Mouse (Mus musculus) forebrain, embryonic 10.5 days (tissue): ENCODE measurements at regions not wholly inside any gene's neighbourhood (a gene's known extent, or its start where the extent isn't known, plus 50 kb on each side); places are given as distances from the start of the nearest gene placed in this dataset.

ENCODE experiments used
- DNase-seq: peaks from one replicate; pipeline ENCODE4 v3.0.0-alpha.2; 2017; ENCODE audit warnings: low spot score; ENCODE audit errors: extremely low spot score
- H3K27ac ChIP-seq: fragments of 300-500 bp; sonication (generic); 2 replicates; pipeline ENCODE4 v1.5.1; 2016; ENCODE audit warnings: mild to moderate bottlenecking
- H3K27me3 ChIP-seq: fragments of 300-500 bp; sonication (generic); 2 replicates; pipeline ENCODE4 v1.6.1; 2016; ENCODE audit warnings: mild to moderate bottlenecking; ENCODE audit not compliant: poor library complexity, severe bottlenecking
- H3K36me3 ChIP-seq: fragments of 300-500 bp; sonication (generic); replicated peaks from 2 replicates; pipeline ENCODE4 v1.6.1; 2016; ENCODE audit warnings: mild to moderate bottlenecking, moderate library complexity
- H3K4me1 ChIP-seq: fragments of 300-500 bp; sonication (generic); 2 replicates; pipeline ENCODE4 v1.6.1; 2016
- H3K4me3 ChIP-seq: fragments of 300-500 bp; sonication (generic); 2 replicates; pipeline ENCODE4 v1.5.1; 2016; ENCODE audit warnings: mild to moderate bottlenecking, moderate library complexity
- H3K9me3 ChIP-seq: fragments of 300-500 bp; sonication (generic); 2 replicates; pipeline ENCODE4 v1.6.1; 2016; ENCODE audit warnings: mild to moderate bottlenecking, moderate library complexity
- WGBS: fragments of 180-500 bp; shearing (Covaris S2); methylation state at CpG from one replicate; pipeline ENCODE4 v1.1.7; 2016; 5-methylcytosine and 5-hydroxymethylcytosine counted together

DNA sequence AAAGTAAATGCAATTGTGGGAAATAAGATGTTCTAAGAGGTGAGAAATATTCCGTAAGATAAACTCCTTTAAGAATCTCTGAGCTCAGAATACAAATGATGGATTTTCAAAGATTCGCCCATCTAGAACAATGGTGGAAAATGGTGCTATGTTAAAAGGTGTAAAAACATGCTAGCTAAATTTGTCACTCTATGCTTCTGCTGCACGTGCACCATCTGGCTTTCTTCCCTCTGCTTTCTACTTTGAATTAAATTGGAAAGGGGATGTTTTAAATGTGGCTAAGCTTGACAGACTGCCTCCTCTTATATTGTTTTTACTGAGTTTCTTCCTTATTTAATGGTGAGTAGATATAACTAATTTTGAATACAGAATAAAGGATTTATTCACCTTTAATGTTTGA, 887.7 kb upstream of the Map3k7 start:
- no peaks in the 10 kb centered on the region for H3K27me3 ChIP-seq
- WGBS, result 90% methylated on average over 3 of the region's 3 CpGs
- no peak for DNase-seq
- H3K4me1 ChIP-seq, result no peaks in the 10 kb centered on the region
- H3K36me3 ChIP-seq, result no peaks in the 10 kb centered on the region
- H3K27ac ChIP-seq, result no peak overlapping the region
- H3K9me3 ChIP-seq, result no peaks in the 10 kb centered on the region
- H3K4me3 ChIP-seq, result no peak overlapping the region

GRCm38 (mm10) chr4:31121586-31121985, 842.3 kb upstream of the Map3k7 start:
- Histone ChIP-seq H3K4me3 (no peak overlapping the region), H3K9me3 (no peaks in the 10 kb centered on the region), H3K27me3 (no peaks in the 10 kb centered on the region), H3K27ac (no peak overlapping the region), H3K4me1 (peaks cover 4% of the 10 kb centered on the region; the same call in 1 of the 2 replicates), H3K36me3 (no peaks in the 10 kb centered on the region)
- no peak for DNase-seq
- WGBS, result 67% methylated on average over 8 of the region's 8 CpGs

- H3K36me3 ChIP-seq, result no peaks in the 10 kb centered on the region
- H3K27ac ChIP-seq, result no peak overlapping the region
- WGBS, result 78% methylated on average over 1 of the region's 1 CpGs
These were observed 820.7 kb upstream of the Map3k7 start for GRCm38 (mm10) chr4:31143166-31143565.

GRCm38 (mm10) chr4:31167431-31167830, 796.5 kb upstream of the Map3k7 start:
- no peaks in the 10 kb centered on the region for H3K27me3 ChIP-seq
- no peaks in the 10 kb centered on the region for H3K9me3 ChIP-seq
- no peak overlapping the region for H3K27ac ChIP-seq
- H3K4me3 ChIP-seq, result no peak overlapping the region
- WGBS, result 69% methylated on average over 4 of the region's 4 CpGs
- peaks cover 8% of the 10 kb centered on the region for H3K4me1 ChIP-seq
- no peaks in the 10 kb centered on the region for H3K36me3 ChIP-seq
- DNase-seq, result no peak

More at GRCm38 (mm10) chr4:31143166-31143565, 820.7 kb upstream of the Map3k7 start:
- Histone ChIP-seq H3K4me1 (no peaks in the 10 kb centered on the region), H3K4me3 (no peak overlapping the region), H3K27me3 (no peaks in the 10 kb centered on the region), H3K9me3 (no peaks in the 10 kb centered on the region)
- DNase-seq, result no peak

DNA sequence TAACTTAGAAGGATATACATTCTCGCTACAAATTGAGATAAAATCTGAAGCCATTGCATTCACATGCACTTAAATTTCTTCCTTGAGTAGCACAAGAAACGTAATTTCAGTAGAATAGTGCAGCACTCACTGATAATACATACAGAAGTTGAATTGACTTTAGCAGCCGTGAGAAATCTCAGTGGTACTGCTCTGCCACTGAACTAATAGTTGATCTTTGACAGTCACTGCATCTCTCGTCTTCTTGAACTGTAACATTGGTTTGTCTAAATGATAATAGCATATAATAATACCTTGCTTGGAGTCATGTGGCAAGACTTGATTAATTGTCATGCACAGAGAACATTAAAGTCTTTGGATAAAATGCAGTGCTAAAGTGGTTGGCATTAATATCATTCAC, 795.5 kb upstream of the Map3k7 start:
- 89% methylated on average over 4 of the region's 4 CpGs for WGBS
- Histone ChIP-seq H3K9me3 (no peaks in the 10 kb centered on the region), H3K4me1 (peaks cover 8% of the 10 kb centered on the region), H3K27ac (no peak overlapping the region), H3K4me3 (no peak overlapping the region), H3K36me3 (no peaks in the 10 kb centered on the region), H3K27me3 (no peaks in the 10 kb centered on the region)
- DNase-seq, result no peak

- H3K9me3 ChIP-seq, result no peaks in the 10 kb centered on the region
- H3K27me3 ChIP-seq, result no peaks in the 10 kb centered on the region
- H3K4me3 ChIP-seq, result no peak overlapping the region
- WGBS, result 93% methylated on average over 3 of the region's 3 CpGs
- H3K36me3 ChIP-seq, result no peaks in the 10 kb centered on the region
- no peak overlapping the region for H3K27ac ChIP-seq
- DNase-seq, result no peak
- H3K4me1 ChIP-seq, result peaks cover 8% of the 10 kb centered on the region
These were observed 792.7 kb upstream of the Map3k7 start for GRCm38 (mm10) chr4:31171190-31171589.

GRCm38 (mm10) chr4:31197852-31198251, 766.0 kb upstream of the Map3k7 start:
- no peak overlapping the region for H3K4me3 ChIP-seq
- H3K9me3 ChIP-seq, result no peaks in the 10 kb centered on the region
- no peak for DNase-seq
- H3K4me1 ChIP-seq, result no peaks in the 10 kb centered on the region
- H3K27ac ChIP-seq, result no peak overlapping the region
- H3K36me3 ChIP-seq, result no peaks in the 10 kb centered on the region
- H3K27me3 ChIP-seq, result no peaks in the 10 kb centered on the region

DNA sequence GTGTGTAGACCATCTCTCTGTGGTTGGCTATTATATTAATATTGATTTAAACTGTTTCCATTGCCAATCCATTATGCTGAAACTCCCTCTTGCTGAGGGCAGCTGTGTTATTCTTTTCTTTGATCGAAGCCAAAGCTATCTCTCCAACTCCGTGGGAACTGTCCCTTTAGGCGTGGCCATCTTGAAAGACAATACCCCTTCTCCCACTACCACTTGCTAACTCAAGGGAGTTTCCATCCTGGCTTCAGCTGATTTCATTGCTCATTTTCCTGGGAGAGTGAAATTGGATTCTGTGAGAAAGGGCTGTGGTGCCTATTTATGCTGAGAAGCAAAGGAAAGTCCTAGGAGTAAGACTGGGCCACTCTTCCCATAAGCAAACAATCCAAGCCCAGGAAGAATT, 760.6 kb upstream of the Map3k7 start:
- H3K27ac ChIP-seq, result no peak overlapping the region
- no peak for DNase-seq
- no peaks in the 10 kb centered on the region for H3K9me3 ChIP-seq
- no peak overlapping the region for H3K4me3 ChIP-seq
- no peaks in the 10 kb centered on the region for H3K36me3 ChIP-seq
- 76% methylated on average over 3 of the region's 3 CpGs for WGBS
- no peaks in the 10 kb centered on the region for H3K4me1 ChIP-seq
- no peaks in the 10 kb centered on the region for H3K27me3 ChIP-seq

DNA sequence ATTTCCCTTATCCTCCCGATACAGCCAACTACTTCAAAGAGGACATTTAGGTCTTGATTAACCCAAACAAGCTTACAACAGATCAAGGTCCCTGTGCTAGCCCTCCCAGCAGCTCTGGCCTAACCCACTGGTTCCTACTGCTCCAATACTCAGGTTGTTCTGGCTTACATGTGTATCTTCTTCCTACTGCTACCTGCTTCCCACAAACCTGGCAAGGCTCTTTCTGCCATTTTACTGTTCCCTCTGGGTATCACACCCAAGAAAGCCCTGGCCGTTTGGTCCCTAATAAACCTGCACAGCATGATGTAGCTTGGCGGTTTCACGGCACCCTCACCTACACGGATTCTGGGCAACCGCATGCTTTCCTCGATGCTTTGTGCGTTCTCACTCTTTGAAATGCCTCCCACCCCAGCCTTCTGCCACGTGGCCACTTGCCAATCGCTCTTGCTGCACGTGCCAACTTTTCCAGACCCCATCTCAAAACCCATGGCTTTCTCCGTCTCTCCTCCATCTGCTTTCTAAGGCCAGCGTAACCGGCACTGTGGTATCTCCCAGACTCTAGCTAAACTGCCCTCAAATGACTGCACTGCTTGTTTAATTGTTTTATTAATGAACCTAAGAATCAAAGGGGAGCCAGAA, 758.4 kb upstream of the Map3k7 start:
- 90% methylated on average over 14 of the region's 14 CpGs for WGBS
- no peak for DNase-seq
- Histone ChIP-seq H3K9me3 (no peaks in the 10 kb centered on the region), H3K27ac (no peak overlapping the region), H3K4me1 (no peaks in the 10 kb centered on the region), H3K36me3 (no peaks in the 10 kb centered on the region), H3K4me3 (no peak overlapping the region), H3K27me3 (no peaks in the 10 kb centered on the region)

GRCm38 (mm10) chr4:31225741-31226140, 738.2 kb upstream of the Map3k7 start:
- 81% methylated on average over 2 of the region's 2 CpGs for WGBS
- DNase-seq, result no peak
- no peaks in the 10 kb centered on the region for H3K9me3 ChIP-seq
- no peaks in the 10 kb centered on the region for H3K4me1 ChIP-seq
- H3K27ac ChIP-seq, result no peak overlapping the region
- H3K27me3 ChIP-seq, result no peaks in the 10 kb centered on the region
- H3K4me3 ChIP-seq, result no peak overlapping the region
- H3K36me3 ChIP-seq, result no peaks in the 10 kb centered on the region

DNA sequence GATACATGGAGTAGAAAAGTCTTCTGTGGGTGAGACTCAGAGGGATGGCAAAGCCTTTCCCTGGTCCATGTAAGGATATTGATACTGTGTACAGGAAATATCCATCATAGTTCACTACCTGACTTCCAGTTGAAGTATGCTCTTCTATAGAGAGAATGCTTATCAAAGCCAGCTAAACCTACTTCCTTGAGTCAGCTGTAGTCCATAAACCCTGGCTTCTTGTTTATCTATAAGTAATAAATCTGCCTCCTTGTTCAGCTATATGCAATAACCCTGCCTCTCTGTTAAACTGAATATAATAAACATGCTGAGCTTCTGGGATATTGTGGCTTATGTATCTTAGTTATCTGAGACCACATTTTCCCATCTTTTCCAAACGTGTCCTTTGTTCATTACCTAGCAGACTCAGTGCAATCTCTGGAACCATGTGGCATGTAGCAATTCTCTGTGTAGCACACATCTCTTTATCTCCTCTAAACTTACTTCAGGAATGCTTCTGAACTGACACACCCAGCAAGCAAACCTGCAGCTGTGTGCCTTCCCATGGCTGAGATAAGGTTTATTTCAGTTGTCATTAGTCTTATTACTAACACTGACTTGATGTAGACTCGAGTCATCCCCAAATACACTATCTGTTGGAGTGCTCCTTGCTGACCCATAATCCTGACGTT, 694.9 kb upstream of the Map3k7 start:
- Histone ChIP-seq H3K9me3 (no peaks in the 10 kb centered on the region), H3K4me3 (no peak overlapping the region), H3K27ac (no peak overlapping the region), H3K36me3 (no peaks in the 10 kb centered on the region), H3K4me1 (no peaks in the 10 kb centered on the region), H3K27me3 (no peaks in the 10 kb centered on the region)
- no peak for DNase-seq
- 87% methylated on average over 3 of the region's 3 CpGs for WGBS

- Histone ChIP-seq H3K27me3 (no peaks in the 10 kb centered on the region), H3K36me3 (no peaks in the 10 kb centered on the region), H3K27ac (no peak overlapping the region), H3K9me3 (no peaks in the 10 kb centered on the region), H3K4me3 (no peak overlapping the region), H3K4me1 (no peaks in the 10 kb centered on the region)
- DNase-seq, result no peak
- 80% methylated on average over 1 of the region's 1 CpGs for WGBS
These were observed 689.8 kb upstream of the Map3k7 start for GRCm38 (mm10) chr4:31274131-31274530.

- H3K27me3 ChIP-seq, result no peaks in the 10 kb centered on the region
- no peak overlapping the region for H3K27ac ChIP-seq
- no peak for DNase-seq
- H3K4me1 ChIP-seq, result no peaks in the 10 kb centered on the region
- H3K9me3 ChIP-seq, result no peaks in the 10 kb centered on the region
- H3K36me3 ChIP-seq, result no peaks in the 10 kb centered on the region
- whole genome bisulfite sequencing, result 71% methylated on average over 5 of the region's 5 CpGs
- H3K4me3 ChIP-seq, result no peak overlapping the region
These were observed 673.5 kb upstream of the Map3k7 start for GRCm38 (mm10) chr4:31290301-31290975.
